Mouse (Mus musculus) R1 (cell line): ENCODE measurements around the gene Gm20388.

Experiments used
- DNase-seq: peaks from one replicate; pipeline ENCODE4 v3.0.0-alpha.2; 2018; ENCODE audit warnings: low read depth, low spot score

Gm20388 gene

GRCm38 (mm10) chr8:121685419-121685818 lies 1774.8 kb downstream of the Gm20388 start:
- peak; percentile 65 for DNase-seq

DNA sequence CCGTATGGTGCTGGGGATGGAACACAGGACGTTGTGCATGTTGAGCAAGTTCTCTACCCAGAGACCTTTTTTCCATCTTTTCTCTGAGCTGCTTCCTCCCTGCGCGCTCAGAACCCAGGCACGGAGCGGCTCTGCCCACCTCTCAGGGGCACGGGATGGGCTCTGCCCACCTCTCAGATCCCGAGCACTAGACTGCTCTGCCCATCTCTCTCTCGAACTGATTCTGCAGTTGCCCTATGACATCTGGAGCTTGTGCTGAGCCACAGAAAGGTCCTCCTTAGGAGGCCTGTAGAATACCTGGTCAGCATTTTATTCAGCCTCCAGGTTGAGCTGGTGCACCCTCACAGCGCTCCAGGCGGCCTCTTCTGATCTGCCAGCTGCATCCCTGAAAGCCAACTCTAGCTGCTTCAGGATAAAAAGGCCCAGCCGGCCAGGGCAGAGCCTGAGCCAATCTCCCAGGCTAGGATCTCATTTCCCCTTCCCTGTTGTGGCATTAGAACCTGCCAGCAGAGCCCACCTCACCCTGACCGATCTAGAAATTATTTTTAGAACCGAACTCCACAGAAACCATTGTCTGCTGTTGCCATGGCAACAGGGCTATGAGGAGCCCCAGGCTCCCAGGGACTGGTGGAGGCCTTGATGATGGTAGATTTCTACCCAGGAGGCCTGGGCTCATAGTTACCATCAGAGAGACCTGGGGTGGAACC lies 1777.0 kb downstream of the Gm20388 start:
- peak; percentile 86 for DNase-seq

- DNase-seq: peak; percentile 54
Measured at GRCm38 (mm10) chr8:121688496-121688895, 1777.9 kb downstream of the Gm20388 start.

- peak; percentile 63 for DNase-seq
Measured at GRCm38 (mm10) chr8:121694453-121694852, 1783.8 kb downstream of the Gm20388 start.

DNA sequence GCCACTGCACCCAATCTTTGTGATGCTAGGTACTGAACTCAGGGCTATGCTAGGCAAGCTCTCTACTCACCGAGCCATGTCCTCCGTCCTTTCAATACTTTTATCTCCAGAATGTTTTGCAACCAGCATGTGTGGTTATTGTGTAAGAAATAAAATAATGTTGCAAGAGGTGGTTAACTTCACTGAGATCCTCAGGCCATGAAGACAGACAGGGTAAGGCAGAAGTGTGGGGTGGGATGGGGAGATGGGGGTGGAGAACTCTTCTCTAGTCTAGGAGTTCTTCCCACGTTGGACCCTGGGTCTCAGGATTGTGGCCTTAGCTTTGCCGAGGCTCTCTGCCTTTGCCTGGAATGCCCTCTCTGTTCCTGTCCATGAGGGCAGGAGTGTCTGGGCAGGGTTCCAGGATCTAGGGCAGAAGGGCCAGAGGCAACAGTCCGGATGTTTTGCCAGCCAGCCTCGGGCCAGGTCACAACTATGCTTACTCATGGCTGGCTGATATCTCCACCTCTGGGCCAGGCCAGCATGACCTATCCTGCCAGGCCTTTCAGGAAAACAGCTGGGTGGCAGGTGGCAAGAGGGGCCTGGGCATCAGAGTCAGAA lies 1785.0 kb downstream of the Gm20388 start:
- no peak for DNase-seq

- peak; percentile 71 for DNase-seq
Measured at GRCm38 (mm10) chr8:121697735-121698614, 1787.3 kb downstream of the Gm20388 start.

DNA sequence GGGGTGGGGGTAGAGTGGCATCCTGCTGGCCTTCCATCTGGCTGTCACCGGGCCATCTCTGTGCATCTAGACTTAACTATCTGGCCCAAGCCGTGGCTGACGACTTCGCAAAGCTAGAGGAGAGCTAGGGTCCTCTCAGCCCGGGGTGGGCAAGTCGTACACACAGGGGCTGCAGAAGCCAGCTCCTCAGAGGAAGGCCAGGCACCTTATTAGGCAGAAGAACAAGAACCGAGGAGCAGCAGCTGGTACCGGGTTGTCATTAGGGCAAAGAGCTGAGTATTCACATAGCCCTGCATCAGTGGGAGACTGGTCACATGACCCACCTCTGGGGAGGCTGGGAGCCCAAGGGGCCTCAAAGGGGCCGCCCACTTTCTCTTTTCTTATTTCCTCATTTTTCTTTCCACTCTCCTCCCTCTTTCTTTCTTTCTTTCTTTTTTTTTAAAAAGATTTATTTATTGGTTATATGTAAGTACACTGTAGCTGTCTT lies 1788.0 kb downstream of the Gm20388 start:
- DNase-seq: no peak

- no peak for DNase-seq
Measured at GRCm38 (mm10) chr8:121699936-121700335, 1789.3 kb downstream of the Gm20388 start.

DNA sequence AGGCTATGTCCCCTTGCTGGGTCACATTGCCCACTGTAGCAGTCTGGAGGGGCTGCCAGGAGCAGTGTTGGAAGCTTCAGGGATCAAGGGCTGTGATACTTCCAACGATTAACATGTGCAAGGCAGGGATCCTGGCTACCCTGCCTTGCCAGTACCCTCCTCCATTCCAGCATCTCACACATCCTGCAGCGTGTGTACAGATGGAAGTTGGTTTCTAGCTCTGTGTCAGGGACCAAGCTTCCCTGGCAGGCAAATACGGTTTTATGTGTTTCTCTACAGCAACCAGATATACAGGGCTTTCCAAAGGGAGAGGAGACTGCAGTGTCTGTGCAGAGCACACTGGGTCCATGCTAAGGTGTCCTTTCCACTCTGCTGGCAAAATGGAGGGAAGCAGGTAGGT lies 1794.5 kb downstream of the Gm20388 start:
- no peak for DNase-seq

GRCm38 (mm10) chr8:121706956-121707355 lies 1796.3 kb downstream of the Gm20388 start:
- DNase-seq: no peak

- DNase-seq: no peak
Measured at GRCm38 (mm10) chr8:121708406-121708805, 1797.8 kb downstream of the Gm20388 start.

DNA sequence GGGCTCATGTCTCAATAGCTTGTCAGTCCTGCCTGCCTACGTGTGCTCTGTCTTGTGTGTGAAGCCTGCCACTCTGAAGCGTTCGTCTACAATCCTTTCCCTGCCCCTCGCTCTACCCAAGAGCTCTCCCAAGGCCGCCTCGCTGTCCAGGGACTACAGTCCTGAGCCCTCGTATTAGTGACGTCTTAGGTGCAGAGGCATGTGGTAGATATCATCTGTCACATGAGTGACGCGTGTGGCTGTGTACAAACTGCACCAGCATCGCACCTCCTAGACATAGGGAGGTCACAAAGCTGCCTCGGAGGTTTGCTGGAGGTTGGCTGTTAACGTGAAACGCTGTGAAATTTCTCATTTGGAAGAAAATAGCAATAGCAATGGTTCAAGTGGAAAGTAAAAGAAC lies 1806.9 kb downstream of the Gm20388 start:
- DNase-seq: no peak

- peak; percentile 96 for DNase-seq
Measured at GRCm38 (mm10) chr8:121717982-121718425, 1807.4 kb downstream of the Gm20388 start.

- peak; percentile 51 for DNase-seq
Measured at GRCm38 (mm10) chr8:121718925-121719324, 1808.3 kb downstream of the Gm20388 start.

DNA sequence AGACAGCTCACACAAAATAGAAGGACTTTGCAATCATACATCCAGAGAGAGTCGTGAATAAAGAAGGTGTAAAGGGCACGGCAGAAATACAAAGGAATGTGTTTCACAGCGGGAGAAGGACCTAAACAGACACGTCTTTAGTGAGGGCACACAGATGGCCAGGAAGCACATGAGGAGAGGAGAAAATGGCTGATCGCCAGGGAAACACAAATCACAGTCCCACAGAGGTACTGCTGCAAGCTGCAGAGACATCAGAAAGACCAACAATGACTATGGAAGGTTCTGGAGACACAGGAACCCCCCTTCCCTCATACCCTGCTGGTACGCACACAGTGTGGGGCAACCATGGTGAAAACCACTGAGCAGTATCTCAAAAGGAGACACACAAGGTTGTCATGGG lies 1810.4 kb downstream of the Gm20388 start:
- DNase-seq: no peak

DNA sequence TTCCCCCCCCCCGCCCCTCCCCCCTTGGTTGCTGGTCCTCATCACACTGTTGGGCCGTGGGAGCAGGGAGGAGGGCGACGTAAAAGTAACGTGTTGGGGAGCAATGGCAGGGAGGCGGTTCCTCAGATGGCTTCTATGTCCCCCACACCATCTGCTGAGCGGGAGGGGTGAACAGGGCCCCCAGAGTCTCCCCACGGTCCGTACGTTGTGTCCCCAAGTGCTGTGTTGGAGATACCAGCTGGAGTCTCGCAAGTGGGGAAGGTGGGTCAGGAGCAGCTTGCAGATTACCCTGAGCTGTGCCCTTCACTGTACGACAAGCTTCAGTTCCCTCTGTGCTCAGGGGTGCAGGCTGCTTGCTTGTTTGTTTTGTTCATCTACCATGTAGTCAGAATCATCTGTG lies 1813.2 kb downstream of the Gm20388 start:
- no peak for DNase-seq

DNA sequence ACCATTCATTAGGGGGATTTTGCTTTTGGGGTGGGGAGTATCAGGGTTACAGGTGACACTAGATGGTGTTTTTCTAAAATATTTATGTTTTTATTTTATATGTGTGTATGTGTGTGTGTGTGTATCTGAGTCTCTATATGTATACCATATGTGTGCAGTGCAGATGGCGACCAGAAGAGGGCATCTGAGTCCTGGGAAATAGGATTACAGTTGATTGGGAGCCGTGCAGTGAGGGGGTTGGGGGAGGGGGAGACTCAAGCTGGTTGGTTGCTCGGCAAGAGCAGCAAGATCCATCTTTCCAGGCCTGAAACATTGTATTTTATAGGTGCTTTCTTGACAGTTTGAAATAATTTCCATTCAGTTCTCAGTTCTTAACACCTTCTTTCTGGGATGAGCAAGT lies 1816.5 kb downstream of the Gm20388 start:
- DNase-seq: peak; percentile 75

GRCm38 (mm10) chr8:121729323-121729722 lies 1818.7 kb downstream of the Gm20388 start, which contains the start of gene Jph3:
Jph3 (plus strand) TSS chr8:121729623.
- no peak for DNase-seq

- DNase-seq: no peak
Measured at GRCm38 (mm10) chr8:121729754-121730153, 1819.1 kb downstream of the Gm20388 start.

DNA sequence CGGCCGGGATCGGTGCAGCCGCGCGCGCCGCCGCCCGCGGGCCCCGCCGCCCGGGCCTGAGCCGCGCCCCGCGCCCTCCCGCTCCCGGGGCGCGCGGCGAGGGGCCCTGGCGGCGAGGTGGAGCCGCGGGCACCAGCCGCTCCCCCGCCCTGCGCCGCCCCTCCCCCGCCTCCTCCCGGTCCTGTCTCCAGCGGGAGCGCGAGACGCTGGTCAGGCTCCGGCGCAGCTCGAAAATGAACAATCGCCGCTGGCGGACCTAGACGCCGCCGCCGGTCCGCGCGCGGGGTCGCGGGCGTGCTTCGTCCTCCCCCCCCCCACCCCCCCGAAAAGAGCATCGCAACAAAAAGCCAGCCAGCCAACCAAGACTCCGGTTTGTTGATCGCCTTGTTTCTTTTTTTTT lies 1819.5 kb downstream of the Gm20388 start:
- no peak for DNase-seq

- DNase-seq: no peak
Measured at GRCm38 (mm10) chr8:121730646-121731045, 1820.0 kb downstream of the Gm20388 start.

- DNase-seq: no peak
Measured at GRCm38 (mm10) chr8:121731060-121731459, 1820.4 kb downstream of the Gm20388 start.
